Mouse (Mus musculus) urinary bladder, postnatal 4 days (tissue): ENCODE results near the gene Plekhg6.
A peak's percentile ranks its signal among the peaks of the same experiment; 100 is the strongest.

Experiments used
- DNase-seq, 2 experiments: peaks; one replicate each; pipeline ENCODE4 v3.0.0; 2021 to 2022; ENCODE audit warnings: low spot score in 2 of 2

Gene Plekhg6

GRCm38 (mm10) chr6:125353655-125354054 lies 26.9 kb downstream of the Plekhg6 start:
- no peak for DNase-seq

- no peak for DNase-seq
These were observed 27.4 kb downstream of the Plekhg6 start for GRCm38 (mm10) chr6:125353221-125353620.

GRCm38 (mm10) chr6:125352811-125353210 lies 27.8 kb downstream of the Plekhg6 start:
- DNase-seq: no peak

GRCm38 (mm10) chr6:125352046-125352384 lies 28.6 kb downstream of the Plekhg6 start:
- DNase-seq: no peak

GRCm38 (mm10) chr6:125351368-125352045 lies 29.1 kb downstream of the Plekhg6 start:
- no peak for DNase-seq

GRCm38 (mm10) chr6:125350995-125351324 lies 29.6 kb downstream of the Plekhg6 start:
- DNase-seq: no peak

GRCm38 (mm10) chr6:125350231-125350994 lies 30.2 kb downstream of the Plekhg6 start:
- peak in 1 of 2 experiments; percentile 51 for DNase-seq

- peak in 1 of 2 experiments; percentile 61 for DNase-seq
These were observed 30.9 kb downstream of the Plekhg6 start for GRCm38 (mm10) chr6:125349575-125350230.

GRCm38 (mm10) chr6:125348721-125349574 lies 31.6 kb downstream of the Plekhg6 start, which contains the start of gene Tnfrsf1a:
TSS of gene Tnfrsf1a (plus strand) at chr6:125349362.
- peak in 1 of 2 experiments; percentile 52 for DNase-seq

- no peak for DNase-seq
These were observed 34.6 kb downstream of the Plekhg6 start for GRCm38 (mm10) chr6:125346029-125346428.

- DNase-seq: no peak
These were observed 35.0 kb downstream of the Plekhg6 start for GRCm38 (mm10) chr6:125345625-125346024.

GRCm38 (mm10) chr6:125344866-125345265 lies 35.7 kb downstream of the Plekhg6 start:
- no peak for DNase-seq

GRCm38 (mm10) chr6:125344084-125344483 lies 36.5 kb downstream of the Plekhg6 start:
- no peak for DNase-seq

- no peak for DNase-seq
These were observed 38.4 kb downstream of the Plekhg6 start for GRCm38 (mm10) chr6:125342198-125342597.

GRCm38 (mm10) chr6:125340244-125340643 lies 40.3 kb downstream of the Plekhg6 start:
- no peak for DNase-seq

GRCm38 (mm10) chr6:125338791-125339660 lies 41.6 kb downstream of the Plekhg6 start:
- DNase-seq: no peak

GRCm38 (mm10) chr6:125334356-125334755 lies 46.2 kb downstream of the Plekhg6 start:
- DNase-seq: no peak

GRCm38 (mm10) chr6:125333112-125333899 lies 47.3 kb downstream of the Plekhg6 start:
- no peak for DNase-seq

- peak; percentile 86 to 92 for DNase-seq
These were observed 49.8 kb downstream of the Plekhg6 start for GRCm38 (mm10) chr6:125330626-125331326.
